Mouse (Mus musculus) frontal cortex, postnatal 14 days (tissue): ENCODE results near the gene Zbtb1.

Experiments
- DNase-seq, 2 experiments: peaks; one replicate each; pipeline ENCODE4 v3.0.0; 2022; ENCODE audit warnings: low spot score in 2 of 2

The Zbtb1 gene

DNA sequence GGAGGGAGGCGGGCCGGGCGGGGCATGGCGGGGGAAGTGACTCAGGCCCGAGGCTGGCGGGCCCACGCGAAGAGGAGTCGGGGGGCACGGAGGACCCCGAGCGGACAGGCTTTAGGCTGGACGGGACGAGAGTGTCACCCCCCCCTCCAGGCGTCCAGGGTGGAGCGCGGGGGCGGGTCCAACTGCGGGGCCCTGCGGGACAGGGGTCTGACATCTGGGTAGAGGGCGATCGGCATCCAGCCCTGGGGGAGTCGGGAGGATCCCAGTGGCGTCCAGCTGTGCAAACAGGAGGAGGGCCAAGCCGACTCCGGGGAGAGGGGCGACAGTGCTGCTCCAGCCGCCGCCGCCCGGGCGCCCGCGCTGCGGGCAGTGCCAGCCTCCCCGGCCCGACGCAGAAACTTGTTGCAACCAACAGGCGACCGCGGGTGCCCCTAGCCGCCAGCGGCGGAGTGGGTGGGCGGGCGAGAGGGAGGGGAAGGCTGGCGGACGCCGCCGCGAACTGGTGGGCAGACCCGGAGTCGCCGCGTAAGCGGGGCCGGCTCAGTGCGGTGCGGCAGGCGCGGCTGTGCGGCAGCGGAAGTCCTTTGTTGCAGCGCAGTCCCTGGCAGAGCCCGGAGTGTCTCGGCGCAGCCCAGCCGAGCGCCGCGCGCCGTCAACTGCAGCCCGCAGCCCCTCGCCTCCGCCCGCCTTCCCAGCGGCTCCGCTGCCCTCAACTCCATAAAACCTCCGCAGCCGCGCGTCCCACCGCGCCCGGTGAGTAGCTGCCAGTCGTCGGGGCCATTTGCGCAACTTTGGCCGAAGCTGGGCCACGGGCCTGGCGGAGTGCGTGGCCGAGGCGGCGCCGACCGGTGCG, at the start of gene Zbtb1:
Zbtb1 (plus strand) TSS at position 289 of the 853 bp plus-strand sequence.
- peak; percentile 66 to 73 for DNase-seq

DNA sequence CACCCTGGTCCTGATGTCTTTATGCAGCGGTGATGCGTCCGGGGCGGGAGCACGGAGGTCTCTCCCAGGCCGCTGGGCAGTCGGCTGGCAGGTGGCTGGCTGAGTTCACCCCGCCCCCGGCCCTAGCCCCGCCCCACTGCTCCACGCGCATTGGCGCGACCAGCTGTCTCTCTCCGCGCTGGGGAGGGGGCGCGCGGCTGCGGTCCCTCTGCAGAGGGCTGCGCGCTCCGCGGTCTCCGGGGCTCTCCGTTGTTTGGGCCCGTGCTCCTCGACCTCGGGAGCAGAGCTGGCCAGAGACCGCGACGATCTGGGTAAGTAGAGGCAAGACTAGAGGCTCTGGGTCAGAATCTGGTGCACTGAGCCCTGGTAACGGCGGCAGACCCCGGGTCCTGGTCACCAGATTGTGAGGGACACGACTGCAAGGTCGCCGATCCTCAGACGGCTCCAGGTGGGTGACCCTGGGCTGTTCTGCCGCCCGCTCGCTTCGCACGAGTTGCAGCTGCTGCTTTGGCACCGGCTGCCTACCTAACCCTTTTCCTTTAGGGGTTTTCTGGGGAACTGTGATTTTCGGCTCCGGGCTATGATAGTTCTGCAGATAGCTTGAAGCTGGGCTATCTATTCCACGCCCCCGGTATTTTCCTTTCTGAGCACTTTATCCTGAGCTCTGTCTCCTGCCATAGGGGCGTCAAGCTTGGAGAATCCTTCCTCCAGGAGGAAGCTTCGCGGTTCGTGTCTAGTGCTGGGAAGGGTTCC, 45.2 kb upstream of the Zbtb1 start, which contains the start of gene Akap5:
Akap5 (plus strand) TSS at position 213 of the 753 bp plus-strand sequence.
- DNase-seq: peak; percentile 45 to 59

DNA sequence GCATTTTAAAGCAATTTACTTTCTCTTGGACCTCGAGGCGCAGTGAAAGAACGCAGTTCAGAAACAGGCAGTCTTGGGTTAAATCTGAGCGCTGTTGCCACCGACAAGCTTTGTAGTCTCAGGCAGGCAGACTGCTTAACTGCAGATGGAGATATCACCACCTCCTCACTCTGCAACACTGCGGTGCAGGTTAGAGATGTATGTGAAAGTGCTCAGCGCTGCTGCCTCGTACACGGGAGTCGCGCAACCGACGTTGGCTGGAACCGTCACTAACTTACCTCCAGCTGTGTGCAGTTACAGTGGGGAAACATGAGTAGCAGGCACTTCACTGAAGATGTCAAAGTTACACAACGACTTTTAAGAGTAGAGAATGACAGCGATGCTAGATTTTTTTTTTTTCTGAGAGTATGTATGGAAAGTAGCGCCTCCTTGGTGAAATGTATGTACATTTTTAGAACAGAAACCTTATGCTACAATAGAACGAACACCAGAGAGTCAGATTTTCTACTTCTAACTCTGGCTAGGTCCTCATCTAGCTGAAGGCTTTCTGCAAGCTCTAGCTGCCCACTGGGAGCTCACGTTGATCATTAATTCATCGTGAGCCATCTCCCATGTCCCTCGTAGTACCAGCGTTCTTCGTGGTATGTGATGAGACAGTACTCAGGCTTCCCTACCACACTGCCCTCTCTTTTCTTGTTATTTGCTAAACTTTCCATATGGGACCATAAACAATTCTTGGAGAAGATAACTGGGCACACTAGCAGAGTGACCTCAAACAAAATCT, 43.4 kb upstream of the Zbtb1 start:
- peak; percentile 52 to 57 for DNase-seq

DNA sequence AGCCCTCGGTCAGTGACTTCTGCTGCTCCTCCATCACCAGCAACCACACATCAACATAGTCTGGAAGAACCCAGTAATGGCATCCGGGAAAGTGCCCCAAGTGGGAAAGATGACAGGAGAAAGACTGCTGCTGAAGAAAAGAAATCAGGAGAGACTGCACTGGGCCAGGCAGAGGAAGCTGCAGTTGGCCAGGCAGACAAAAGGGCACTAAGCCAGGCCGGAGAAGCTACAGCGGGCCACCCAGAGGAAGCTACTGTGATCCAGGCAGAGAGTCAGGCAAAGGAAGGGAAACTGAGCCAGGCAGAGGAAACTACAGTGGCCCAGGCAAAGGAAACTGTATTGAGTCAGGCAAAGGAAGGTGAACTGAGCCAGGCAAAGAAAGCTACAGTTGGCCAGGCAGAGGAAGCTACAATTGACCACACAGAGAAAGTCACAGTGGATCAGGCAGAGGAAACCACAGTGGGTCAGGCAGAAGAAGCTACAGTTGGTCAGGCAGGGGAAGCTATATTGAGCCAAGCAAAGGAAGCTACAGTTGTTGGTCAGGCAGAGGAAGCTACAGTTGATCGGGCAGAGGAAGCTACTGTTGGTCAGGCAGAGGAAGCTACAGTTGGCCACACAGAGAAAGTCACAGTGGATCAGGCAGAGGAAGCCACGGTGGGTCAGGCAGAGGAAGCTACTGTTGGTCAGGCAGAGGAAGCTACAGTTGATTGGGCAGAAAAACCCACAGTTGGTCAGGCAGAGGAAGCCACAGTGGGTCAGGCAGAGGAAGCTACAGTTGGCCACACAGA, 41.3 kb upstream of the Zbtb1 start:
- DNase-seq: no peak

DNA sequence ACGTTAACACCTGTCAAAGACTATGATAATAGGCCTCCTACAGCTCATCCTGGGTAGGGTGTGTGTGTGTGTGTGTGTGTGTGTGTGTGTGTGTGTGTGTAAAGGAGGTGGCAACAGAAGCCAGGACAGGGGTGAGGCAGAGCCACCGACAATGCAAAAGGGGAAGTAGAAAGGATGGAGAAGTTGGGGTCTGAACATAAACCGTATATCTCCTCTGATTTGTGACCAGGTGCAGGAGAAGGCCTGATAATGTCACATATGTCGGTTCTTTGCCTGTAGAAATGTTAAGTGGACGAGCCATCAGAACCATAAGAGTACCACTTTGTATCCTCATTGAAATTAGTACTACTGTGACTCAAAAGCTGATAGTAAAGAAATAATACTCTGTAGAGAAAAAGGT, 36.4 kb upstream of the Zbtb1 start:
- no peak for DNase-seq

DNA sequence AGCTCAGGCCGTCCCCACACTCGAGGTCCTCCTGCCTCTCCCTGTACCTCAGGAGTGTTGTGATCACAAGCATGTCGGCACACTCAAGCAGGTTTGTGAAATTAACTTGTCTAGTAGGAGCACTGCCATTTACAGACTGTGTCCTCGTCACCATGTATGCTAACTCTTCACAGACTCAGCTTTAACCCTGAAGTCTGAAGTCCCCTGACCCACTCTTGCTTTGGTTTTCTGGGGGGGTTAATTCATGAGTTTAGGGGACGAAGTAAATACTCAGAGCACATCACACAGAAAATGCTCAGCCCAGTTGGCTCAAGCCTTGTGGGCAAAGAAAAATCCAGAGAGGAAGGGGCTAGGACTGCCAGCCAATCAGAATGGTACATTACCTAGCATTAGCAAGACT, 34.4 kb upstream of the Zbtb1 start:
- no peak for DNase-seq

DNA sequence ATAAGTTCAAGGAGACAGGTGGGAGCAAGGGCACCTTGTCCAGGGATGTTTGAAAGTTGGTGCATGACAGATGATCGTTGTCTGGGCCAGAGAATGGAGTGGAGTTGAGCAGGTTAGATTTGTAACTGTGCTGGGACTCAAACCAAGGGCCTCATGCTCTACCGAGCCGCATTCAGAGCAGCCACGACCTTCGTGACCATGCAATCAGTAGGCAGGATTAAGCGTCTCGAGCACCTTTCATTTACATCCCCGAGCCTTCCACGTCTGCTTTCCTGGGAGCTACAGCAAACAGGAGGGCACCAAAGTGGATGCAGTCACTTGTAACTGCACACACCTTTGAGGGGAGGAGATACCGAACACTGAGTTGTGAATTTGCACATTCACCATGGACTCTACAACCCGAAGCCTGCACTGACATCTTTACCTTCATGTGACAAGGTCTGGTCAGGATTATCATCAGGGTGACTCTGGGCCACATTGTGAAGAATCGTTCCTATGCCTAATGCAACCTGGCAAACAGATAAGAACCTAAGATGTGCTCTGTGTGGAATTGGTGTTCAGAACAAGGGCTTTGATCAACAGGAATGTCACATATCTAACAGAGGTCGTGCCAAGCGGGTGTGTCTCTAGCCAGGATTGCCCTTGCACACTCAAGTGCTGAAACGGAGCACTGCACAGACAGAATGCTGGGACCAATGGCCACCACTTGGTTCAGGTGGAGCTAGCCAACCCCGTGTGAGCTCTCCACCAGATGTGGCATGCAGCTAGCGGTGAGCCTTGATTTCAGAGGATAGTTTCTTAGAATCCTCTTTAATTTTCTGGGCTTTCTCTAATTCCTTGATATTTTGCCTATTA, 33.7 kb upstream of the Zbtb1 start:
- DNase-seq: no peak

DNA sequence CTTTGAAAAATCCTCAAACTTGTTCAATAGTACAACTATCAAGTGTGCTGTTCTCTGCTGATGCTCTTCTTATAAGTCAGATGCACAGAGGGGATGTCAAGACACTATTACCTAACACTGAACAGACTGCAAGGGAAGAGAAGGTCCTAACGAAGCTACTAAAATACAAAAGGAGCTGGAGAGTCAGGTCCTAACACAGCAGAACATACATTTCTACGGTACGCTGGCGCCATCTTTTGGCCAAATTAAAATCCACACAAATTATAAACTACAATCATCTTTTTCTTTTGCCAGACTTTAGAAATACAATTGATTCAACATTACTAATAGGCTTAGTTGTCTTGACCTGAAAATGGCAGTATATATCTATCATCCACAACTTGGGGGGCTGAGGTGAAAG, 29.0 kb upstream of the Zbtb1 start:
- DNase-seq: no peak

DNA sequence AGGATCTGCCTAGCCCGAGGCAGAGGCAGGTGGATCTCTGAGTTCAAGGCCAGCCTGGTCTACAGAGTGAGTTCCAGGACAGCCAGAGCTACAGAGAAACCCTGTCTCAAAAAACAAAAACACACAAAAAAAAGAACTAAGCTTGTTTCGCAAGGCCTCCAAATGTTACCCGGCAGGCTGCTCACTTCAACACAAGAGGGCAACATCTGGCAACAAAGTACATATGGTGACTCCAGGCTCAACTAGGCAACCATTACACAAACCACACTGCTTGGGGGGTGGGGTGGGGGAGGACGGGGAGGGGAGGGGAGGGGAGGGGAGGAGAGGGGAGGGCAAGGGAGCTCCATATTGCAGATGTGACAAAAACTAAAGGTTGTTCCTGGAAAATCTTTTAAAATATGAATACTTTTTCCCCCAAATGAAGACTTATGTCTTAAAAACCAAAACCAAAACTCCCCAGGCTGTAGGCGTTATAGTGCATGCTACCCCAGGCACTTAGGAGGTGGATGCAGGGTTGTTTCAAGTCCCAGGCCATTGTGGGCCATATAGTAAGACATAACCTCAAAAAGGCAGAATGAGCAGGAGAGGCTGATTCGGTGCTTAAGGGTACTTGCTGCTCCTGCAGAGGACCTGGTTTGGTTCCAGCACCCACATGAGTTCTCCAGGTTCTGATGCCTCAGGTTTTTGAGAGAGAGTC, 24.2 kb upstream of the Zbtb1 start:
- DNase-seq: no peak

DNA sequence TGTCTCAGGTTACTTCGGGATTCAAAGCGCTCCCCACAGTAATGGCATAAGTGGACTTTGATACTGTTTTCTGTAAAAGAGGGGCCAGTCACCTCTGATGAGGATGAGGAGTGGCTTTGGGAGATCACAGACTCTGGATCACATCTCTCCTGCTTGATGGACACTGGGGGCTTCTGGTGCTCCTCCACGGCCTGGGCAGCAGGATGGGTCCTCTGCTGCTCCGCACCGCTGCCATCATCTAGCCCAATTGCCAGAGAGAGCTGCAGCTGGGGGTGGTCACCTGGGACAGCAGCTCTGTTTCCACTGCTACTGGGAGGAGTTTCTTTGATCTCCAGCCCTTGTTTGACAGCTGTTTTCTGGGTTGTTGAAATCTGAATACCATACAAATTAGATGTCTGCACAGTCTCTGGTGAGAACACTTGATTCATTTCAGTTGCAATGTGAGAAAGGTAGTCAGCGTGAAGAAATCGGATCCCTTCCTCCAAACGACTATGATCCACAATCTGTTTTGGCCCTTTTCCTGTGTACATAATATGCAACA, 20.3 kb upstream of the Zbtb1 start:
- no peak for DNase-seq

DNA sequence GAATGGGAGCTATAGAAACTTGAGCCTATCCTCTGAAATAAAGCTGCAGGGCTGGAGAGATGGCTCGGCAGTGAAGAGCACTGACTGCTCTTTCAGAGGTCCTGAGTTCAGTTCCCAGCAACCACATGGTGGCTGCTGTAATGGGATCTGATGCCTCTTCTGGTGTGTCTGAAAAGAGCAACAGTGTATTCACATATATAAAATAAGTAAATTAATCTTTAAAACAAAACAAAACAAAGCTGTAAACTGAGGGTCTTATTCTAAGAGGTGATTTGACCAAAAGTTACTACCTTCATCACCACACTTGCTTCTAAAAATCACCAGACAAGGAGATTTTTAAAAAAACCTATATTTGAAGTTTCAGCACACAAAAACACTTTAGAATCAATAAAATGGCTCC, 9.2 kb upstream of the Zbtb1 start:
- no peak for DNase-seq

DNA sequence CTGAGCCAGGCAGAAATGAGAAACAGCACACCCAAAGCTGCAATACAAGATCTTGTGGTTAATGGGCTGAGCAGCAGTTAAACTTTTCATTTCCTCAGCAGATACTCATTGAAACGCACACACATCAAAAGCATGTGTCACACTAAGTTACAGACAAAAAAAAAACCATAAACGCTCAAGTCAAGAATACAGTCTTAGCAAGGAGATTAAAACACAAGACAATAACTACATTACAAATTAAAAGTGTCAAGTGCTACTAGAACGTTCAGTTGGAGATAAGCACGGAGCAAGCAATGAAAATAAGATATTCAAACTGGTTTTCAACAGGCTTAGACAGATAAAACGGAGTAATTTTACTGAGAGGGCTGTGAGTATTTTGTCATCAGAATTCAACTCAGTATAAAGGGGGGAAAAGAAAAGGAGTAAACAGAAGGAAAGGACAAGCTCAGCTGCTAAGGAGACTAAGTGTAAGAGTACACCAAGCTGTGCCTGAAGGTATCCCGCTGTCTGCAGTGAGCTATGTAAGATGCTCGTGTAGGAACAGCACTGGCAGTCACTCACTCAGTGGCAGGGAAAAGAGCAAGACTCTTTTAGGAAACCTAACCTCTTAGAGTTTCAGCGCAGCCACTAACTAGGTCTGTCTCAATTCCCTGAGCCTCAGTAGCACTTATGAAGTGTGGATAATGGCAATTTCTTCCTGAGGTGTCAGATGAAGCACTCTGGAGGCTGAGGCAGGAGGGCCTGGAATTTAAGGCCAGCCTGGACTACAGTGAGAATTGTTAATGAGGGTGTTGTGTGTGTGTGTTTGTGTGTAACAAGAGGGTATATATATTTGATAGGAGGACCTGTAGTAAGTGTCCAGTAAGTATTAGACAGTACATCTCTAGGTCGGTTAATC, 8.4 kb upstream of the Zbtb1 start:
- DNase-seq: no peak

DNA sequence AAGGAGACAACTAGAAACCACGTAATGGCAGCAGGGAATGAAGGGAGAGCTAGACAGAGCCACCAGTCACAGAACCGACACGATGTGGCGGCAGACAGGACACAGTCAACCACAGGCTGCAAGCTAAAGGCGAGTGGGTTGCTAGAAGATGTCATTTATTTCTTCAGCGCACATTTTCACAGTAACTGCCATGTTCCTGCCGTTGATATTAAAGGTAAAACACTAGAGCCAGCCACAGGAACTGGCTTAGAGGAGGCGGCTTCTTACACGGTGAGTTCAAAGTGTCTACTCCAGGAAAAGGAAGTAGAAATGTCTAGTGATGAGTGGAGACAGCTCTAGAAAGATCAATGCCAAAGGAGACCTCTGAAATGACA, 7.8 kb upstream of the Zbtb1 start:
- no peak for DNase-seq

DNA sequence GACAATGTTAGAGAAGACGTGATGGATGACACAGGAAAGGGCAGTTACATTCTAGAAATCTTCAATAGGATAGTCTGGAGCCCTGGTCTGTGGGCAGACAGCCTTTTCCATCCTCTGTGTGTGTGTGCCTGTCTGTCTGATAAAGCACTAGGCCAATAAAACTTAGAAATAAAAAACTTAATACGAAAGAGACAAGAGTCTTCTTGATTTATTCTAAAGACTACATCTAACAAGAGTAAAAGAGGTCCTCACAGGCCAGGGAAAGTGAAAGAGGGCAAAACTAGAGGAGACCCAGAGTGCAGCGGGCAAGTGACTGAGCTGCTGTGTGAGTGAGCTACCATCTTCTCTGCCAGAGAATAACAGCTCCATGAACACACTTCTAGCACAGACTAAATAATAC, 3.8 kb upstream of the Zbtb1 start:
- no peak for DNase-seq

DNA sequence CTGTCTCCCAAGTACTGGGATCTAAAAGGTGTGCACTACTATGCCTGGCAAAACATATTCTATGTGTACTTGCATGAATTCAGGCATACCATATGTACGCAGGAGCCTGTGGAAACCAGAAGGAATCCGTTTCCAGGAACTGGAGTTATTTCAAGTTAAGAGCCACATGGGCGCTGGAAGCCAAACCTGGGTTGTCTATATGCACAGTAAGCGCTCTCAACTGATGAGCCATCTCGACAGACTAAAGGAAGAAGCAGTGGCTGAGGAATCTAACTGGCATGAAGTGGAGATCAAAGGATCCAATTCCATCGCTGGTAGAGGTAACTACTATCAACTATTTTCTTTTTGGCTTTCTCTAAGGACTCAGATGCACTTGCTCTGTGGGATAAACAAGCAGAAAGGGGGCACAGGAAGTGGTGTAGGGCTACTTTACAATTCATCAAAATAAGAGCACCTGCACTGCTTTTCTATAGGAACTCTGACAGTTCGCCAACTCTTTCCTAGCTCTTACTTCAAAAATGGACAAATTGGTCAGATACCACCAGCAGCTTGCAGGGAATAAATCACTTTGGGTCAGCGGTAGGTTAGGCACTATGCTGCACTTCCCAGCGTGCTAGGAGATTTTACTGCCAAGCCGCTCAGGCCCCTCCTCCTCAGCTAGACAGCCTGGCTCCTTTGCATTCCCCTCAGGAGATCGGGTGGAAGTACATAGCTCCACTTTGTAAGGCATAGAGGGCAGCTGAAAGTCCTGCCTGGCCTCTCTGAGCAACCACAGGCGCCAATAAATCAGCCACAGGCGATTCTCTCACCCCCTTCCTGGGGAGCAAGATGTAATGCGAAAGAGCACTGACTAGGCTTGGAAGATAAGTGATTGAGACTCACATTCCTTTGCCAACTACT, 2.7 kb upstream of the Zbtb1 start:
- no peak for DNase-seq

DNA sequence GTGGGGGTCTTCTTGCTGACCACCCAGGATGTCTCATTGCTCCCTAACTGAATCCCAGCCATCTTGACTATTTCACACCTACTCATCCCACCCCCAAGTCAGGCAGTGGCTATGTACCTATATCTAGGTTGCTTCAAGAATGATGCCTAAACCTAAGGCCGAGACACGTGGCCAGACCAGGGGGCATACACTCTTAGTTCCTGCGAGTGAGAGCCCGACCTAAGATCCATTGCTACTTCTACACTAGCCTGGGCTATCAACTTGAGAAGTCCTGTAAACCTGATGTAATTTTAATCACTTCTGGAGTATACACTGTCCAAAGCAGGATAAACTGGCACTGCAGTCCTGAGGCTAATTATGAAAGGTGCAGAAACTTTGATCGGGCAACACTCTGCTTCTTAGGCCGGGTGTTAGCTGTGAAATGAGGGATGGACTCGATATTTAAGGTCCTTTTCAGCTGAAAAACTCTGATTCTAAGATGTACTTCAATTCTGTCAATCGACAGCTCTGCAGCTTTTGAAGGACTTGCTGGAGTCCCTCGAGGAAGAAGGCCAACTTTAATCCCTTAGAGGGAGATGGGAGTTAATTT, 1.8 kb upstream of the Zbtb1 start:
- DNase-seq: no peak

DNA sequence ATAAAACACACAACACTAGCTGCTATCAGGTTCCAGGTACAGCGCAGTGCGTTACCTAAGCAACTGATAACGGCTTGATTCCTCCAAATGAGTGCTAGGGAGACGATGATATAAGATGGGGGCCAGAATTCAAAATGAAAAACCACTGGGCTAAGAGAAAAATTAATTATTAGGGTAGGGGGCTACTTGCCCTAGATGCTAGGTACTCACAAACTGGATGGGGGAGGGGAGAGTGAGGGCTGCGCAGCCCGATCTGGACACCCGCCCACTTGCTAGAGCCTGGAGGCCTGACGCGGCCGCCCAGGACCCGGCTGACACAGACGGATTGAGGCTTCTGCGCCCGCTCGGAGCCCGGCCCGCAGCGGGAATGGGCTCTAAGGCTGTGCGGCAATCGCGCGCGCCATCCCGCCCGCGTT, 1.3 kb upstream of the Zbtb1 start:
- no peak for DNase-seq
